Mouse (Mus musculus): ENCODE measurements around the gene Tex45.

Tex45 gene

GRCm38 (mm10) chr8:3536053-3536841 lies 65.6 kb downstream of the Tex45 start:
- no peak for DNase-seq (ENCODE audit: low spot score)

All from urinary bladder, postnatal 10 days (tissue).